Mouse (Mus musculus) MEL (cell line): ENCODE data around the gene Sez6l2. TPM values are rescaled to one million over a fixed set of nuclear protein-coding genes. Genes with fewer than 3 reads are reported as not detected.

ENCODE experiments used
- DNase-seq: peaks from one replicate; pipeline ENCODE4 v3.0.0; 2011; ENCODE audit warnings: low read depth, low spot score
- H3K27ac ChIP-seq: 2 replicates; pipeline ENCODE4 v1.5.1; 2012; ENCODE audit warnings: low read depth, mild to moderate bottlenecking, control low read depth, low read length, moderate library complexity; ENCODE audit not compliant: control insufficient read depth
- H3K27me3 ChIP-seq, 2 experiments: fragments of 150-350 bp in 1 of 2; sonication (generic) in 1 of 2; 2 replicates each; pipeline ENCODE4 v1.6.1; 2012; ENCODE audit warnings: low read length in 2 of 2, mild to moderate bottlenecking in 2 of 2, improper control_type of control experiment in 1 of 2, moderate library complexity in 1 of 2; ENCODE audit not compliant: insufficient read depth in 2 of 2, control insufficient read depth in 1 of 2
- H3K36me3 ChIP-seq, 2 experiments: 2 replicates each; pipeline ENCODE4 v1.6.1; 2012 to 2014; ENCODE audit warnings: low read length in 2 of 2, improper control_type of control experiment in 1 of 2, inconsistent platforms in 1 of 2, mild to moderate bottlenecking in 1 of 2; ENCODE audit not compliant: insufficient read depth in 2 of 2, control insufficient read depth in 1 of 2
- H3K4me1 ChIP-seq, 2 experiments: fragments of 150-350 bp in 1 of 2; sonication (generic) in 1 of 2; 2 replicates each; pipeline ENCODE4 v1.6.1; 2012; ENCODE audit warnings: low read length in 2 of 2, improper control_type of control experiment in 1 of 2, mild to moderate bottlenecking in 1 of 2; ENCODE audit not compliant: insufficient read depth in 2 of 2, control insufficient read depth in 1 of 2
- H3K4me3 ChIP-seq, 2 experiments: fragments of 150-350 bp in 1 of 2; sonication (generic) in 1 of 2; 2 replicates each; pipeline ENCODE4 v1.5.1; 2012; ENCODE audit warnings: low read depth in 2 of 2, low read length in 2 of 2, mild to moderate bottlenecking in 2 of 2, moderate library complexity in 2 of 2, control low read depth in 1 of 2, improper control_type of control experiment in 1 of 2; ENCODE audit not compliant: control insufficient read depth in 1 of 2, insufficient read depth in 1 of 2
- H3K79me2 ChIP-seq: 2 replicates; pipeline ENCODE4 v1.6.1; 2012; ENCODE audit warnings: mild to moderate bottlenecking, low read length, moderate library complexity; ENCODE audit not compliant: control insufficient read depth, poor library complexity, insufficient read depth
- H3K9ac ChIP-seq: 2 replicates; pipeline ENCODE4 v1.6.1; 2012; ENCODE audit warnings: low read depth, mild to moderate bottlenecking, control low read depth, low read length, moderate library complexity; ENCODE audit not compliant: control insufficient read depth, poor library complexity, severe bottlenecking
- H3K9me3 ChIP-seq: fragments of 150-350 bp; sonication (generic); replicated peaks from 2 replicates; pipeline ENCODE4 v1.6.1; 2012; ENCODE audit warnings: mild to moderate bottlenecking, low read length, improper control_type of control experiment, moderate library complexity; ENCODE audit not compliant: insufficient read depth
- BHLHE40 ChIP-seq: IDR thresholded peaks from 2 replicates; pipeline ENCODE4 v1.6.1; 2012; ENCODE audit warnings: low read depth, mild to moderate bottlenecking, inconsistent platforms, low read length, improper control_type of control experiment, borderline replicate concordance
- CHD1 ChIP-seq: IDR thresholded peaks from 2 replicates; pipeline ENCODE4 v1.6.1; 2012; ENCODE audit warnings: low read depth, mild to moderate bottlenecking, inconsistent platforms, low read length, improper control_type of control experiment
- CHD2 ChIP-seq: IDR thresholded peaks from 2 replicates; pipeline ENCODE4 v1.6.1; 2011; ENCODE audit warnings: low read length, improper control_type of control experiment
- CTCF ChIP-seq, 3 experiments: IDR thresholded peaks in 2 of 3; conservative IDR thresholded peaks in 1 of 3; 2 replicates each; pipeline ENCODE4 v1.5.1; 2011 to 2012; ENCODE audit warnings: low read length in 3 of 3, low read depth in 2 of 3, mild to moderate bottlenecking in 2 of 3, improper control_type of control experiment in 1 of 3, inconsistent platforms in 1 of 3, mixed read lengths in 1 of 3, moderate library complexity in 1 of 3; ENCODE audit not compliant: control insufficient read depth in 1 of 3, insufficient read depth in 1 of 3, poor library complexity in 1 of 3, severe bottlenecking in 1 of 3
- ELF1 ChIP-seq: IDR thresholded peaks from 2 replicates; pipeline ENCODE4 v1.6.1; 2014; ENCODE audit warnings: low read depth, mild to moderate bottlenecking, inconsistent platforms, low read length, improper control_type of control experiment, moderate library complexity
- EP300 ChIP-seq, 2 experiments: IDR thresholded peaks; 2 replicates each; pipeline ENCODE4 v1.6.1; 2011; ENCODE audit warnings: improper control_type of control experiment in 2 of 2, low read length in 2 of 2, low read depth in 1 of 2, mild to moderate bottlenecking in 1 of 2
- ETS1 ChIP-seq: IDR thresholded peaks from 2 replicates; pipeline ENCODE4 v1.6.1; 2012; ENCODE audit warnings: low read depth, mild to moderate bottlenecking, inconsistent platforms, low read length, improper control_type of control experiment, moderate library complexity
- GABPA ChIP-seq: IDR thresholded peaks from 2 replicates; pipeline ENCODE4 v1.6.1; 2012; ENCODE audit warnings: low read depth, mild to moderate bottlenecking, inconsistent platforms, low read length, improper control_type of control experiment, moderate library complexity
- GATA1 ChIP-seq: IDR thresholded peaks from 2 replicates; pipeline ENCODE4 v1.6.1; 2011; ENCODE audit warnings: low read depth, low read length, improper control_type of control experiment
- HCFC1 ChIP-seq: IDR thresholded peaks from 2 replicates; pipeline ENCODE4 v1.6.1; 2012; ENCODE audit warnings: low read depth, mild to moderate bottlenecking, inconsistent platforms, low read length, improper control_type of control experiment, moderate library complexity
- JUND ChIP-seq: IDR thresholded peaks from 2 replicates; pipeline ENCODE4 v1.6.1; 2011; ENCODE audit warnings: low read depth, mild to moderate bottlenecking, improper control_type of control experiment, low read length
- KAT2A ChIP-seq: conservative IDR thresholded peaks from 2 replicates; pipeline ENCODE4 v1.6.1; 2012; ENCODE audit warnings: low read depth, low read length, improper control_type of control experiment, inconsistent platforms
- MAX ChIP-seq: IDR thresholded peaks from 2 replicates; pipeline ENCODE4 v1.6.1; 2011; ENCODE audit warnings: low read length, improper control_type of control experiment
- MAZ ChIP-seq: IDR thresholded peaks from 2 replicates; pipeline ENCODE4 v1.6.1; 2012; ENCODE audit warnings: low read depth, mild to moderate bottlenecking, inconsistent platforms, low read length, improper control_type of control experiment
- MEF2A ChIP-seq: IDR thresholded peaks from 2 replicates; pipeline ENCODE4 v1.6.1; 2014; ENCODE audit warnings: low read depth, mild to moderate bottlenecking, inconsistent platforms, low read length, improper control_type of control experiment; ENCODE audit not compliant: poor library complexity, insufficient replicate concordance, severe bottlenecking; ENCODE audit errors: extremely low read depth
- MXI1 ChIP-seq: IDR thresholded peaks from 2 replicates; pipeline ENCODE4 v1.6.1; 2011; ENCODE audit warnings: mild to moderate bottlenecking, low read depth, low read length, improper control_type of control experiment
- MYB ChIP-seq: IDR thresholded peaks from 2 replicates; pipeline ENCODE4 v1.6.1; 2011; ENCODE audit warnings: mild to moderate bottlenecking, low read depth, low read length, improper control_type of control experiment
- MYC ChIP-seq: IDR thresholded peaks from 2 replicates; pipeline ENCODE4 v1.6.1; 2011; ENCODE audit warnings: low read depth, mild to moderate bottlenecking, low read length, improper control_type of control experiment, moderate library complexity
- NRF1 ChIP-seq: IDR thresholded peaks from 2 replicates; pipeline ENCODE4 v1.6.1; 2014; ENCODE audit warnings: low read depth, mild to moderate bottlenecking, inconsistent platforms, low read length, improper control_type of control experiment, moderate library complexity; ENCODE audit not compliant: poor library complexity, insufficient read depth, severe bottlenecking
- POLR2A ChIP-seq, 2 experiments: IDR thresholded peaks; 2 replicates each; pipeline ENCODE4 v1.6.1; 2011 to 2012; ENCODE audit warnings: low read length in 2 of 2, mild to moderate bottlenecking in 2 of 2, control low read depth in 1 of 2, improper control_type of control experiment in 1 of 2, low read depth in 1 of 2, moderate library complexity in 1 of 2; ENCODE audit not compliant: control insufficient read depth in 1 of 2, insufficient read depth in 1 of 2, poor library complexity in 1 of 2
- POLR2AphosphoS2 ChIP-seq: IDR thresholded peaks from 2 replicates; pipeline ENCODE4 v1.6.1; 2011; ENCODE audit warnings: low read length, improper control_type of control experiment
- POLR2AphosphoS5 ChIP-seq: IDR thresholded peaks from 2 replicates; pipeline ENCODE4 v1.6.1; 2012; ENCODE audit warnings: low read depth, borderline replicate concordance, mild to moderate bottlenecking, inconsistent platforms, low read length, moderate library complexity, mixed read lengths
- RAD21 ChIP-seq: IDR thresholded peaks from 2 replicates; pipeline ENCODE4 v1.6.1; 2011; ENCODE audit warnings: mild to moderate bottlenecking, low read depth, low read length, improper control_type of control experiment
- RCOR1 ChIP-seq: IDR thresholded peaks from 2 replicates; pipeline ENCODE4 v1.6.1; 2012; ENCODE audit warnings: low read depth, mild to moderate bottlenecking, inconsistent platforms, low read length, improper control_type of control experiment
- SIN3A ChIP-seq: IDR thresholded peaks from 2 replicates; pipeline ENCODE4 v1.6.1; 2012; ENCODE audit warnings: low read length, improper control_type of control experiment, inconsistent platforms
- SMC3 ChIP-seq: IDR thresholded peaks from 2 replicates; pipeline ENCODE4 v1.6.1; 2011; ENCODE audit warnings: low read depth, low read length, improper control_type of control experiment
- TAL1 ChIP-seq: IDR thresholded peaks from 2 replicates; pipeline ENCODE4 v1.6.1; 2012; ENCODE audit warnings: mild to moderate bottlenecking, inconsistent platforms, low read length, moderate library complexity, mixed read lengths
- TBP ChIP-seq: IDR thresholded peaks from 2 replicates; pipeline ENCODE4 v1.8.0; 2011; ENCODE audit warnings: low read depth, low read length, improper control_type of control experiment
- UBTF ChIP-seq: IDR thresholded peaks from 2 replicates; pipeline ENCODE4 v1.6.1; 2012; ENCODE audit warnings: low read depth, mild to moderate bottlenecking, inconsistent platforms, low read length, improper control_type of control experiment, moderate library complexity, borderline replicate concordance; ENCODE audit not compliant: insufficient read depth
- USF1 ChIP-seq: IDR thresholded peaks from 2 replicates; pipeline ENCODE4 v1.6.1; 2014; ENCODE audit warnings: low read depth, mild to moderate bottlenecking, inconsistent platforms, low read length, improper control_type of control experiment, moderate library complexity
- USF2 ChIP-seq, 2 experiments: IDR thresholded peaks; 2 replicates each; pipeline ENCODE4 v1.6.1; 2011 to 2012; ENCODE audit warnings: improper control_type of control experiment in 2 of 2, low read length in 2 of 2, borderline replicate concordance in 1 of 2, inconsistent platforms in 1 of 2, low read depth in 1 of 2, mild to moderate bottlenecking in 1 of 2; ENCODE audit not compliant: insufficient read depth in 1 of 2
- ZC3H11A ChIP-seq: IDR thresholded peaks from 2 replicates; pipeline ENCODE4 v1.6.1; 2012; ENCODE audit warnings: low read depth, mild to moderate bottlenecking, inconsistent platforms, low read length, improper control_type of control experiment
- ZKSCAN1 ChIP-seq: IDR thresholded peaks from 2 replicates; pipeline ENCODE4 v1.6.1; 2012; ENCODE audit warnings: low read depth, mild to moderate bottlenecking, inconsistent platforms, low read length, improper control_type of control experiment, moderate library complexity
- ZMIZ1 ChIP-seq: IDR thresholded peaks from 2 replicates; pipeline ENCODE4 v1.6.1; 2012; ENCODE audit warnings: low read depth, mild to moderate bottlenecking, inconsistent platforms, low read length, improper control_type of control experiment, moderate library complexity
- ZNF384 ChIP-seq: IDR thresholded peaks from 2 replicates; pipeline ENCODE4 v1.6.1; 2012; ENCODE audit warnings: low read depth, mild to moderate bottlenecking, inconsistent platforms, low read length, improper control_type of control experiment
- polyA plus RNA-seq, 2 experiments: library from polyadenylated mRNA; stranded (reverse) in 1 of 2; unstranded in 1 of 2; fragments of >175 nt in 1 of 2; fragments of >200 nt in 1 of 2; gene quantifications; 2 replicates each; pipeline versions ENCODE4 v1.2.1 to v1.2.4; 2012; ENCODE audit warnings: low replicate concordance in 2 of 2, low read depth in 1 of 2; ENCODE audit not compliant: insufficient read length in 2 of 2, insufficient read depth in 1 of 2, missing spikeins in 1 of 2
- total RNA-seq: library from RNA; depleted of rRNA; stranded (reverse); fragments of 300-350 nt; gene quantifications from 2 replicates; pipeline ENCODE4 v1.2.3, GENCODE M21; 2012; rRNA removed

The Sez6l2 gene
- total RNA-seq (0.49 and 2.0 TPM in 2 replicates), polyA plus RNA-seq (1 to 10 TPM in 1 of 2 experiments, not detected in 1; 6.1 TPM)

- Histone ChIP-seq H3K27me3 (no peaks in the 10 kb centered on the region), H3K4me1 (peaks cover 0 to 9% of the 10 kb centered on the region in 2 experiments; a peak in 2 of 4 replicates), H3K27ac (no peak within 1 kb of the TSS), H3K4me3 (peak within 1 kb of the TSS in 1 of 2 experiments; percentile 26; a peak in 2 of 4 replicates), H3K36me3 (no peaks in the 10 kb centered on the region; a peak in 1 of 4 replicates), H3K9ac (peak within 1 kb of the TSS; percentile 5), H3K9me3 (no peaks in the 10 kb centered on the region), H3K79me2 (no peaks in the 10 kb centered on the region)
- peak; percentile 91 for DNase-seq
- no peak for TF ChIP-seq UBTF
- no peak for TF ChIP-seq USF2 (IDR thresholded peaks at IDR 0.05; ENCODE audit: borderline replicate concordance in 1 of 2, insufficient read depth in 1 of 2, low read depth in 1 of 2, low read length in 2 of 2)
- no peak for TF ChIP-seq GATA1
- TF ChIP-seq CHD2 = no peak
- TF ChIP-seq ELF1 = no peak
- no peak for TF ChIP-seq KAT2A
- TF ChIP-seq CHD1 = no peak
- TF ChIP-seq NRF1 = no peak
- TF ChIP-seq POLR2AphosphoS2 = no peak
- no peak for TF ChIP-seq TAL1
- TF ChIP-seq TBP = no peak
- no peak for TF ChIP-seq ZKSCAN1
- no peak for TF ChIP-seq POLR2A (IDR thresholded peaks at IDR 0.05; ENCODE audit: control insufficient read depth in 1 of 2, insufficient read depth in 1 of 2, low read depth in 1 of 2, low read length in 2 of 2, poor library complexity in 1 of 2)
- peak; percentile 95 for TF ChIP-seq MXI1
- 0 out of 2 replicates have a peak, but pooled peaks have one; percentile 43 for TF ChIP-seq BHLHE40
- peak; percentile 55; the same call in 1 of the 2 replicates for TF ChIP-seq RCOR1
- TF ChIP-seq GABPA = no peak
- TF ChIP-seq JUND = no peak
- peak; percentile 45 for TF ChIP-seq SMC3
- no peak for TF ChIP-seq MYC
- TF ChIP-seq CTCF (IDR thresholded peaks at IDR 0.05 in 2 of 3, conservative IDR thresholded peaks at IDR 0.05 in 1 of 3; ENCODE audit: control insufficient read depth in 1 of 3, insufficient read depth in 1 of 3, low read depth in 2 of 3, low read length in 3 of 3, poor library complexity in 1 of 3, severe bottlenecking in 1 of 3) = no peak
- no peak for TF ChIP-seq MEF2A
- peak; percentile 90 for TF ChIP-seq MAZ
- TF ChIP-seq ZNF384 = no peak
- no peak for TF ChIP-seq ETS1
- TF ChIP-seq ZMIZ1 = no peak
- peak; percentile 99 for TF ChIP-seq SIN3A
- TF ChIP-seq RAD21 = no peak; the same call in 1 of the 2 replicates
- peak; percentile 75 for TF ChIP-seq MAX
- peak in 1 of 2 experiments; percentile 71; a peak in 2 of 4 replicates for TF ChIP-seq EP300 (IDR thresholded peaks at IDR 0.05; ENCODE audit: low read depth in 1 of 2, low read length in 2 of 2)
- no peak for TF ChIP-seq MYB
- peak; percentile 42; the same call in 1 of the 2 replicates for TF ChIP-seq HCFC1
- TF ChIP-seq USF1 = no peak
- TF ChIP-seq ZC3H11A = no peak
- TF ChIP-seq POLR2AphosphoS5 = no peak
Measured at GRCm38 (mm10) chr7:126949793-126950646, at the start of gene Sez6l2. Gene Sez6l2, plus strand, starts transcription at chr7:126950563.
